Mouse (Mus musculus): ENCODE measurements around the gene Pim3. TPM values are rescaled to one million over a fixed set of nuclear protein-coding genes. Genes with fewer than 3 reads are reported as not detected.

The Pim3 gene
- polyA plus RNA-seq, 1 experiment = 24.2 TPM

GRCm38 (mm10) chr15:88821403-88821802, 40.6 kb upstream of the Pim3 start:
- no peak overlapping the region for H3K27ac ChIP-seq (ENCODE audit: insufficient read depth, low read length)
- no peaks in the 10 kb centered on the region for H3K27me3 ChIP-seq (ENCODE audit: control insufficient read depth, insufficient read depth, low read length)
- no peak overlapping the region for H3K4me3 ChIP-seq (replicated peaks; ENCODE audit: insufficient read depth, low read depth, low read length)
- WGBS = 76% methylated on average over 7 of the region's 7 CpGs
- DNase-seq = no peak
- peaks cover 12% of the 10 kb centered on the region for H3K4me1 ChIP-seq (ENCODE audit: control insufficient read depth, insufficient read depth, low read length)
- TF ChIP-seq CTCF (IDR thresholded peaks at IDR 0.05; ENCODE audit: borderline replicate concordance, insufficient read depth, low read depth, low read length) (no peak), POLR2A (IDR thresholded peaks at IDR 0.05; ENCODE audit: borderline replicate concordance, insufficient read depth, low read length) (no peak)

GRCm38 (mm10) chr15:88822513-88822912, 39.5 kb upstream of the Pim3 start:
- WGBS = 94% methylated on average over 7 of the region's 7 CpGs
- H3K27me3 ChIP-seq (ENCODE audit: control insufficient read depth, insufficient read depth, low read length) = no peaks in the 10 kb centered on the region
- no peak overlapping the region for H3K27ac ChIP-seq (ENCODE audit: insufficient read depth, low read length)
- DNase-seq = no peak
- no peak overlapping the region for H3K4me3 ChIP-seq (replicated peaks; ENCODE audit: insufficient read depth, low read depth, low read length)
- no peak for TF ChIP-seq CTCF (IDR thresholded peaks at IDR 0.05; ENCODE audit: borderline replicate concordance, insufficient read depth, low read depth, low read length)
- no peak for TF ChIP-seq POLR2A (IDR thresholded peaks at IDR 0.05; ENCODE audit: borderline replicate concordance, insufficient read depth, low read length)
- peaks cover 15% of the 10 kb centered on the region for H3K4me1 ChIP-seq (ENCODE audit: control insufficient read depth, insufficient read depth, low read length)

- TF ChIP-seq CTCF (IDR thresholded peaks at IDR 0.05; ENCODE audit: borderline replicate concordance, insufficient read depth, low read depth, low read length) = no peak
- TF ChIP-seq POLR2A (IDR thresholded peaks at IDR 0.05; ENCODE audit: borderline replicate concordance, insufficient read depth, low read length) = no peak
- H3K27me3 ChIP-seq (ENCODE audit: control insufficient read depth, insufficient read depth, low read length) = no peaks in the 10 kb centered on the region
- peaks cover 23% of the 10 kb centered on the region for H3K4me1 ChIP-seq (ENCODE audit: control insufficient read depth, insufficient read depth, low read length)
- H3K4me3 ChIP-seq (replicated peaks; ENCODE audit: insufficient read depth, low read depth, low read length) = no peak overlapping the region
- WGBS = 94% methylated on average over 5 of the region's 5 CpGs
- H3K27ac ChIP-seq (ENCODE audit: insufficient read depth, low read length) = no peak overlapping the region
- no peak for DNase-seq
Measured at GRCm38 (mm10) chr15:88823376-88823775, 38.6 kb upstream of the Pim3 start.

- Histone ChIP-seq H3K27me3 (ENCODE audit: control insufficient read depth, insufficient read depth, low read length) (no peaks in the 10 kb centered on the region), H3K27ac (ENCODE audit: insufficient read depth, low read length) (peak overlapping the region; percentile 8; the same call in 1 of the 2 replicates), H3K4me3 (replicated peaks; ENCODE audit: insufficient read depth, low read depth, low read length) (no peak overlapping the region), H3K4me1 (ENCODE audit: control insufficient read depth, insufficient read depth, low read length) (peaks cover 26% of the 10 kb centered on the region)
- TF ChIP-seq CTCF (IDR thresholded peaks at IDR 0.05; ENCODE audit: borderline replicate concordance, insufficient read depth, low read depth, low read length) = no peak
- TF ChIP-seq POLR2A (IDR thresholded peaks at IDR 0.05; ENCODE audit: borderline replicate concordance, insufficient read depth, low read length) = no peak
- no peak for DNase-seq
- WGBS = 41% methylated on average over 6 of the region's 6 CpGs
Measured at GRCm38 (mm10) chr15:88827466-88827865, 34.5 kb upstream of the Pim3 start.

- TF ChIP-seq POLR2A (IDR thresholded peaks at IDR 0.05; ENCODE audit: borderline replicate concordance, insufficient read depth, low read length) (no peak), CTCF (IDR thresholded peaks at IDR 0.05; ENCODE audit: borderline replicate concordance, insufficient read depth, low read depth, low read length) (peak; percentile 94)
- Histone ChIP-seq H3K27me3 (ENCODE audit: control insufficient read depth, insufficient read depth, low read length) (no peaks in the 10 kb centered on the region), H3K27ac (ENCODE audit: insufficient read depth, low read length) (peak overlapping the region; percentile 9; the same call in 1 of the 2 replicates), H3K4me3 (replicated peaks; ENCODE audit: insufficient read depth, low read depth, low read length) (no peak overlapping the region), H3K4me1 (ENCODE audit: control insufficient read depth, insufficient read depth, low read length) (peaks cover 26% of the 10 kb centered on the region)
- DNase-seq = peak; percentile 93 to 94
- 10% methylated on average over 9 of the region's 9 CpGs for WGBS
Measured at GRCm38 (mm10) chr15:88827991-88828799, 33.8 kb upstream of the Pim3 start.

GRCm38 (mm10) chr15:88828800-88829705, 32.9 kb upstream of the Pim3 start:
- DNase-seq = peak; percentile 88 to 94
- no peak overlapping the region for H3K4me3 ChIP-seq (replicated peaks; ENCODE audit: insufficient read depth, low read depth, low read length)
- H3K4me1 ChIP-seq (ENCODE audit: control insufficient read depth, insufficient read depth, low read length) = peaks cover 26% of the 10 kb centered on the region
- 0 out of 2 replicates have a peak overlapping the region, but pooled peaks have one; percentile 9 for H3K27ac ChIP-seq (ENCODE audit: insufficient read depth, low read length)
- no peaks in the 10 kb centered on the region for H3K27me3 ChIP-seq (ENCODE audit: control insufficient read depth, insufficient read depth, low read length)
- TF ChIP-seq POLR2A (IDR thresholded peaks at IDR 0.05; ENCODE audit: borderline replicate concordance, insufficient read depth, low read length) (no peak), CTCF (IDR thresholded peaks at IDR 0.05; ENCODE audit: borderline replicate concordance, insufficient read depth, low read depth, low read length) (peak; percentile 98)
- 53% methylated on average over 17 of the region's 17 CpGs for WGBS

GRCm38 (mm10) chr15:88829791-88830440, 32.1 kb upstream of the Pim3 start:
- H3K27ac ChIP-seq (ENCODE audit: insufficient read depth, low read length) = no peak overlapping the region
- H3K27me3 ChIP-seq (ENCODE audit: control insufficient read depth, insufficient read depth, low read length) = no peaks in the 10 kb centered on the region
- TF ChIP-seq CTCF (IDR thresholded peaks at IDR 0.05; ENCODE audit: borderline replicate concordance, insufficient read depth, low read depth, low read length) (no peak), POLR2A (IDR thresholded peaks at IDR 0.05; ENCODE audit: borderline replicate concordance, insufficient read depth, low read length) (no peak)
- H3K4me3 ChIP-seq (replicated peaks; ENCODE audit: insufficient read depth, low read depth, low read length) = no peak overlapping the region
- DNase-seq = no peak
- WGBS = 47% methylated on average over 6 of the region's 6 CpGs
- H3K4me1 ChIP-seq (ENCODE audit: control insufficient read depth, insufficient read depth, low read length) = peaks cover 26% of the 10 kb centered on the region

Data from cerebellum, adult 2 months (tissue).